ENCODE assay signal across 33 mouse cellular contexts in the genomic region with DNA sequence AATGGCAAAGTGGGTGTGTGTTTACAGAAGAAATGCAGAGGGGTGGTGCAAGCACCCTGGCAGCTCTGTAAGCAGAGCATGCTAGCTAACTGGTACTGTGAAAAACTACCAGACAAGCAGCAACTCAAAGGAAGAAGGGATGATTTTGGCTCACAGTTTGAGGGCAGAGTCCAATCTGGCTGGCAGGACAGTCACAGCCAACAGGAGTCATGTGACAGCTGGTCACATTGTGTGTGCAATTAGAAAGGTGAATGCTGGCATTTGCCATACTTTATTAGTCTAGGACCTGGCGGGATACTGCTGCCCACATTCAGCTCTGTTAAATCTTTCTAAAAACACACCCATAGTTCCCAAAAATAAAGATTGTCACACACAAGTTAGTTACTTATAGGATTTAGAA.
DNase-seq lines count a peak whose midpoint lies in the region; ATAC-seq and TF ChIP-seq lines count a peak whose summit lies in the region.
"Had no signal": no experiment of that assay in that cellular context is flagged by ENCODE, and none has a peak within 500 bp of the region (broad histone marks: within the 10 kb centered on the region; RNA-seq: fewer than 3 reads in every experiment).

No protein-coding gene starts in this region.

- ATAC-seq in intestine, embryonic 16.5 days, result peak; percentile 55; the same call in 1 of the 2 replicates
- ATAC-seq in intestine, embryonic 15.5 days, result no peak
- no peak for ATAC-seq in liver, embryonic 11.5 days (replicated peaks; ENCODE audit: low FRiP score)
- ATAC-seq in stomach, postnatal 0 days (ENCODE audit: low FRiP score, low TSS enrichment), result no peak
- no peak for ATAC-seq in hindbrain, embryonic 12.5 days (ENCODE audit: low FRiP score)
- ATAC-seq: forebrain, embryonic 15.5 days; midbrain, embryonic 15.5 days; Patski had no signal

- H3K27me3 ChIP-seq in intestine, embryonic 16.5 days (replicated peaks; ENCODE audit: control insufficient read depth, insufficient read depth, low read length), result no peaks in the 10 kb centered on the region
- no peaks in the 10 kb centered on the region for H3K27me3 ChIP-seq in intestine, embryonic 15.5 days (replicated peaks)
- H3K27me3 ChIP-seq in liver, adult 2 months (ENCODE audit: control insufficient read depth, insufficient read depth, low read length), result no peaks in the 10 kb centered on the region
- H3K27me3 ChIP-seq in liver, embryonic 11.5 days (replicated peaks; ENCODE audit: control insufficient read depth, insufficient read depth, low read length), result no peaks in the 10 kb centered on the region
- H3K27me3 ChIP-seq in stomach, postnatal 0 days (ENCODE audit: control insufficient read depth, insufficient read depth, low read length), result no peaks in the 10 kb centered on the region
- H3K27me3 ChIP-seq in hindbrain, embryonic 12.5 days, result no peaks in the 10 kb centered on the region
- H3K27me3 ChIP-seq: embryonic facial prominence, embryonic 12.5 days; forebrain, embryonic 15.5 days; hindbrain, embryonic 13.5 days; limb, embryonic 12.5 days; liver, embryonic 13.5 days; midbrain, embryonic 15.5 days; neural tube, embryonic 15.5 days; Patski; stomach, embryonic 15.5 days had no signal

- H3K36me3 ChIP-seq in intestine, embryonic 16.5 days (ENCODE audit: control insufficient read depth, insufficient read depth, low read length), result no peaks in the 10 kb centered on the region
- H3K36me3 ChIP-seq in intestine, embryonic 15.5 days, result no peaks in the 10 kb centered on the region
- no peaks in the 10 kb centered on the region for H3K36me3 ChIP-seq in liver, adult 2 months (ENCODE audit: control insufficient read depth, insufficient read depth, low read length)
- H3K36me3 ChIP-seq in liver, embryonic 11.5 days (ENCODE audit: control insufficient read depth, insufficient read depth, low read length), result no peaks in the 10 kb centered on the region
- no peaks in the 10 kb centered on the region for H3K36me3 ChIP-seq in stomach, postnatal 0 days (ENCODE audit: control insufficient read depth, insufficient read depth, low read length)
- no peaks in the 10 kb centered on the region for H3K36me3 ChIP-seq in hindbrain, embryonic 12.5 days
- H3K36me3 ChIP-seq: embryonic facial prominence, embryonic 12.5 days; forebrain, embryonic 10.5 days; forebrain, embryonic 15.5 days; hindbrain, embryonic 13.5 days; limb, embryonic 12.5 days; liver, embryonic 13.5 days; midbrain, embryonic 10.5 days; midbrain, embryonic 15.5 days; neural tube, embryonic 15.5 days; stomach, embryonic 15.5 days had no signal

- no peaks in the 10 kb centered on the region for H3K9me3 ChIP-seq in intestine, embryonic 16.5 days (ENCODE audit: control insufficient read depth, low read length)
- H3K9me3 ChIP-seq in intestine, embryonic 15.5 days, result no peaks in the 10 kb centered on the region
- H3K9me3 ChIP-seq in liver, embryonic 11.5 days (ENCODE audit: control insufficient read depth, low read length), result no peaks in the 10 kb centered on the region
- no peaks in the 10 kb centered on the region for H3K9me3 ChIP-seq in stomach, postnatal 0 days (ENCODE audit: control insufficient read depth, low read length)
- H3K9me3 ChIP-seq in hindbrain, embryonic 12.5 days (replicated peaks), result no peaks in the 10 kb centered on the region
- H3K9me3 ChIP-seq: embryonic facial prominence, embryonic 12.5 days; forebrain, embryonic 10.5 days; forebrain, embryonic 15.5 days; hindbrain, embryonic 13.5 days; limb, embryonic 12.5 days; liver, embryonic 13.5 days; midbrain, embryonic 10.5 days; midbrain, embryonic 15.5 days; neural tube, embryonic 15.5 days; stomach, embryonic 15.5 days had no signal

- no peak overlapping the region for H3K4me2 ChIP-seq in intestine, embryonic 16.5 days (ENCODE audit: low read depth, low read length)
- no peak overlapping the region for H3K4me2 ChIP-seq in intestine, embryonic 15.5 days (replicated peaks)
- H3K4me2 ChIP-seq in liver, embryonic 11.5 days, result no peak overlapping the region
- no peak overlapping the region for H3K4me2 ChIP-seq in stomach, postnatal 0 days (replicated peaks; ENCODE audit: low read depth)
- no peak overlapping the region for H3K4me2 ChIP-seq in hindbrain, embryonic 12.5 days (replicated peaks)
- H3K4me2 ChIP-seq: embryonic facial prominence, embryonic 12.5 days; forebrain, embryonic 15.5 days; heart, embryonic 11.5 days; hindbrain, embryonic 13.5 days; limb, embryonic 12.5 days; liver, embryonic 13.5 days; midbrain, embryonic 15.5 days; neural tube, embryonic 15.5 days; stomach, embryonic 15.5 days had no signal

- no peak overlapping the region for H3K27ac ChIP-seq in intestine, embryonic 16.5 days (ENCODE audit: low read length)
- no peak overlapping the region for H3K27ac ChIP-seq in intestine, embryonic 15.5 days
- H3K27ac ChIP-seq in liver, adult 2 months (replicated peaks; ENCODE audit: insufficient read depth, low read depth, low read length), result no peak overlapping the region
- H3K27ac ChIP-seq in liver, embryonic 11.5 days (ENCODE audit: low read depth, low read length), result no peak overlapping the region
- no peak overlapping the region for H3K27ac ChIP-seq in stomach, postnatal 0 days (replicated peaks)
- H3K27ac ChIP-seq in hindbrain, embryonic 12.5 days, result no peak overlapping the region
- H3K27ac ChIP-seq: embryonic facial prominence, embryonic 12.5 days; forebrain, embryonic 10.5 days; forebrain, embryonic 15.5 days; gastrocnemius, adult 2 months; hindbrain, embryonic 13.5 days; limb, embryonic 12.5 days; liver, embryonic 13.5 days; midbrain, embryonic 10.5 days; midbrain, embryonic 15.5 days; neural tube, embryonic 15.5 days; stomach, embryonic 15.5 days had no signal

- H3K79me2 ChIP-seq in liver, adult 2 months (ENCODE audit: control insufficient read depth, insufficient read depth, low read length), result no peaks in the 10 kb centered on the region

- TF ChIP-seq POLR2A in liver, adult 2 months (IDR thresholded peaks at IDR 0.05; ENCODE audit: extremely low read depth, insufficient read depth, low read length), result no peak

- no peaks in the 10 kb centered on the region for H3K4me1 ChIP-seq in intestine, embryonic 16.5 days (ENCODE audit: control insufficient read depth, insufficient read depth, low read length)
- no peaks in the 10 kb centered on the region for H3K4me1 ChIP-seq in intestine, embryonic 15.5 days (replicated peaks)
- H3K4me1 ChIP-seq in liver, adult 2 months (ENCODE audit: control insufficient read depth, insufficient read depth, low read length), result peaks cover 2% of the 10 kb centered on the region; the same call in 1 of the 2 replicates
- H3K4me1 ChIP-seq in liver, embryonic 11.5 days (replicated peaks; ENCODE audit: control insufficient read depth, insufficient read depth, low read length), result no peaks in the 10 kb centered on the region
- H3K4me1 ChIP-seq in stomach, postnatal 0 days (replicated peaks; ENCODE audit: control insufficient read depth, insufficient read depth), result no peaks in the 10 kb centered on the region
- H3K4me1 ChIP-seq in hindbrain, embryonic 12.5 days, result no peaks in the 10 kb centered on the region
- H3K4me1 ChIP-seq: embryonic facial prominence, embryonic 12.5 days; forebrain, embryonic 10.5 days; forebrain, embryonic 15.5 days; hindbrain, embryonic 13.5 days; limb, embryonic 12.5 days; liver, embryonic 13.5 days; midbrain, embryonic 10.5 days; midbrain, embryonic 15.5 days; neural tube, embryonic 15.5 days; stomach, embryonic 15.5 days had no signal

- no peak for TF ChIP-seq EP300 in stomach, postnatal 0 days (optimal IDR thresholded peaks at IDR 0.05)

- WGBS in intestine, embryonic 16.5 days, result 73% methylated on average over 1 of the region's 1 CpGs
- 69% methylated on average over 1 of the region's 1 CpGs for WGBS in intestine, embryonic 15.5 days
- WGBS in liver, adult 2 months, result 23% methylated on average over 1 of the region's 1 CpGs
- 68% methylated on average over 1 of the region's 1 CpGs for WGBS in liver, embryonic 11.5 days
- 75% methylated on average over 1 of the region's 1 CpGs for WGBS in stomach, postnatal 0 days
- 100% methylated on average over 1 of the region's 1 CpGs for WGBS in hindbrain, embryonic 12.5 days

- intact Hi-C loops in left cerebral cortex, postnatal 25 days (cut with DNase I), result no loop called here

- TF ChIP-seq CTCF in liver, adult 2 months (IDR thresholded peaks at IDR 0.05; ENCODE audit: low read depth, low read length), result no peak
- no peak for TF ChIP-seq CTCF in stomach, postnatal 0 days (IDR thresholded peaks at IDR 0.05; ENCODE audit: low read depth)

- H3K9ac ChIP-seq in intestine, embryonic 16.5 days (ENCODE audit: low read depth, low read length), result no peak overlapping the region
- H3K9ac ChIP-seq in intestine, embryonic 15.5 days, result no peak overlapping the region
- no peak overlapping the region for H3K9ac ChIP-seq in liver, adult 2 months (ENCODE audit: low read depth, low read length)
- no peak overlapping the region for H3K9ac ChIP-seq in liver, embryonic 11.5 days (ENCODE audit: low read depth, low read length)
- H3K9ac ChIP-seq in stomach, postnatal 0 days (ENCODE audit: low read length), result no peak overlapping the region
- no peak overlapping the region for H3K9ac ChIP-seq in hindbrain, embryonic 12.5 days
- H3K9ac ChIP-seq: embryonic facial prominence, embryonic 12.5 days; forebrain, embryonic 15.5 days; hindbrain, embryonic 13.5 days; limb, embryonic 12.5 days; liver, embryonic 13.5 days; midbrain, embryonic 15.5 days; neural tube, embryonic 15.5 days; stomach, embryonic 15.5 days had no signal

- DNase-seq in liver, adult 2 months (ENCODE audit: extremely low read depth, low read depth, low spot score), result peak; percentile 97
- DNase-seq in liver, embryonic 11.5 days (ENCODE audit: low spot score), result no peak
- DNase-seq in kidney, postnatal 10 days, result peak; percentile 15
- DNase-seq in stomach, postnatal 0 days (ENCODE audit: low spot score), result peak; percentile 15
- DNase-seq in left cerebral cortex, postnatal 25 days (ENCODE audit: low spot score in 2 of 2), result no peak
- DNase-seq: adrenal gland, postnatal 14 days; cerebellum, adult 11-12 months; cerebellum, postnatal 36 days; gastrocnemius, adult 2 months; gastrocnemius, postnatal 36 days; heart, adult 18-20 months; heart, postnatal 36 days; layer of hippocampus, adult 9-11 months; liver, embryonic 13.5 days; lung, adult 2 months; lung, postnatal 10 days; right cerebral cortex, postnatal 25 days; thymus, adult 2 months; thymus, postnatal 36 days had no signal

- no peak overlapping the region for H3K4me3 ChIP-seq in intestine, embryonic 16.5 days (ENCODE audit: low read length)
- no peak overlapping the region for H3K4me3 ChIP-seq in intestine, embryonic 15.5 days (replicated peaks)
- H3K4me3 ChIP-seq in liver, adult 2 months (ENCODE audit: insufficient read depth, low read depth, low read length), result no peak overlapping the region
- no peak overlapping the region for H3K4me3 ChIP-seq in liver, embryonic 11.5 days (ENCODE audit: low read depth, low read length)
- H3K4me3 ChIP-seq in stomach, postnatal 0 days (ENCODE audit: low read depth, low read length), result no peak overlapping the region
- no peak overlapping the region for H3K4me3 ChIP-seq in hindbrain, embryonic 12.5 days
- H3K4me3 ChIP-seq: embryonic facial prominence, embryonic 12.5 days; forebrain, embryonic 10.5 days; forebrain, embryonic 15.5 days; gastrocnemius, adult 2 months; hindbrain, embryonic 13.5 days; limb, embryonic 12.5 days; liver, embryonic 13.5 days; midbrain, embryonic 10.5 days; midbrain, embryonic 15.5 days; neural tube, embryonic 15.5 days; stomach, embryonic 15.5 days had no signal

Comparison
In these comparisons a context has a peak if more than half of its experiments do, and no peak if none do; other contexts are left out.
1. DNase-seq: peak in liver, adult 2 months (single experiment), kidney, postnatal 10 days (single experiment) and stomach, postnatal 0 days (single experiment); none in liver, embryonic 11.5 days (single experiment) and left cerebral cortex, postnatal 25 days (0 of 2).